Mouse (Mus musculus) kidney, adult 2 months (tissue): Measurements from ENCODE around the gene Jrkl.

ENCODE experiments used
- CTCF ChIP-seq: fragments of 200-500 bp; conservative IDR thresholded peaks from 2 replicates; pipeline ENCODE4 v1.5.1; 2011; ENCODE audit warnings: low read depth, mild to moderate bottlenecking, control low read depth, low read length, moderate library complexity, mixed read lengths; ENCODE audit not compliant: insufficient read depth, insufficient read length
- POLR2A ChIP-seq: fragments of 200-500 bp; IDR thresholded peaks from one replicate; pipeline ENCODE4 v1.6.1; 2011; ENCODE audit warnings: low read depth, low read length, control low read depth

GRCm38 (mm10) chr9:13287482-13287881, 41.9 kb upstream of the Jrkl start:
- TF ChIP-seq CTCF: no peak
- TF ChIP-seq POLR2A: no peak
